Mouse (Mus musculus): ENCODE measurements around the gene Reck. TPM values are rescaled to one million over a fixed set of nuclear protein-coding genes. Genes with fewer than 3 reads are reported as not detected.

Reck gene
- total RNA-seq (2015; ENCODE audit: low replicate concordance) (1.2 and 5.4 TPM in 2 replicates), total RNA-seq (2017; ENCODE audit: low replicate concordance) (0.77 and 6.4 TPM in 2 replicates)

DNA sequence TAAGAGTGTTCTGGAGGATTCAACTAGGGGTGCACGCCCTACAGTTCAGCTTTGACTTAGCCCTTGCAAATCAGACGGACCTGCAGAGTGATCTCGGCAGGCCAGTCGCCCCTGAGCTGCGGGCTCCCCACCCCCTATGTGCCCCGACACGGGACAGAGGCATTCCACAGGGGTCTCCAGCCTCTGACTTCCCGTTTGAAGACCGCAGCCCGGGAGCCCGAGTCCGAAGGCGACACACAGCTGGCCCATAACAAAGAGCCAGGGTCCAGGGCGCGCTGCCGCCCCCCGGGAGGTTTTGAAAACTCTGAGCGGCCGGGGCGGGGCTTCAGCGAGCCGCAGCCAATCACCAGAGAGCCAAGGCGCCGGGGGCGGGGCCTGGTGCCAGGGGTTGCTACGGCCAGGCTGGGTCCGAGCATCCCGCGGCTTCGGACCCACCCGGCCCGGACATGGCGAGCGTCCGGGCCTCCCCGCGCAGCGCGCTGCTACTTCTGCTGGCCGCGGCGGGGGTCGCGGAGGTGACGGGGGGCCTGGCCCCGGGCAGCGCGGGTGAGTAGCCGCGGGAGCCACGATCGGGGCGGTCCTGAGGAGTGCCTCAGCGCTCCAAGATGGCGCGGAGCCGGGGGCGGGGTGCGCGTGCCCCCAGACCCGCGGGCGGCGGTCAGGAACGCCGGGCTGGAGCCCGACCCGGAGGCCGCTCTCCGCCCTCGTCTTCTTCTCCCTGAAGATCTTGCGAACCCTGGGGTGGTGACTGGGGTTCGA, at the start of gene Reck:
Reck (plus strand) TSS at position 371 of the 759 bp plus-strand sequence.
- ATAC-seq (replicated peaks; ENCODE audit: low FRiP score, poor library complexity, severe bottlenecking): peak; percentile 72; the same call in 1 of the 2 replicates

DNA sequence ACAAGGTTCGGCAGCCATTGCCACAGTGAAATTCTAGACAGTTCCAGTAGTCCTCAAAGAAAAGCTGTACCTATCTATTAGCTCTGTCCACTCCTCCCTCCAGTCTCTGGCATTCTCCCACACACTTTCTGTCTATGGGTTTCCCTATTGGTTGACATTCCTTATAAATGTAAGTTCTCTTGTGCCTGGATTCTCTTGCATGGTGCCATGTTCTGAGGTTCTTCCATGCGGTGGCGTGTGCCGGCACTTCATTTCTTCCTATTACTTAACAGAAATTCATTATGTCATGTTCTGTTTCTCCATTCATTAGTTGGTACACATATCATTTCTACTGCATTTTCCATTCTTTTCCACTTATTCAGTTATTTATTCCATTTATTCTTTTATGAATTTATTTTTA, 46.5 kb upstream of the Reck start:
- no peak for ATAC-seq (replicated peaks; ENCODE audit: low FRiP score, poor library complexity, severe bottlenecking)

DNA sequence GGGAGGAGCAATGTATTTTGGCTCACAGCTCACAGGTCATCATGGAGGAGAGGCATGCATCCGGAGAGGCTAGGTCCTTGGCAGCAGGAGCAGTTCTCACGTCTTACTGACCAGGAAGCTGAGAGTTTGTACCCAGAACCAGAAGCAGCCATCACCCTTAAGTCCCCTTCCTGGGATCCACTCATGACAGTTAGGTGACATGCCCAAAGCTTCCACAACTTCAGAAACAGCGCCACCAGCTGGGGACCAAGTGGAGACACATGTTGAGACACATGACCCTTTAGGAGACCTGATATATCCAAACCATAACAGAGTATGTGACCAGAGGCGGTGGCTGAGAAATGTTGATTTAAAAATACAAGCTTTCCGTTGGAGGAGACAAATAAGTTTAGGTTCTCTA, 43.3 kb upstream of the Reck start:
- no peak for ATAC-seq (replicated peaks; ENCODE audit: low FRiP score, poor library complexity, severe bottlenecking)

DNA sequence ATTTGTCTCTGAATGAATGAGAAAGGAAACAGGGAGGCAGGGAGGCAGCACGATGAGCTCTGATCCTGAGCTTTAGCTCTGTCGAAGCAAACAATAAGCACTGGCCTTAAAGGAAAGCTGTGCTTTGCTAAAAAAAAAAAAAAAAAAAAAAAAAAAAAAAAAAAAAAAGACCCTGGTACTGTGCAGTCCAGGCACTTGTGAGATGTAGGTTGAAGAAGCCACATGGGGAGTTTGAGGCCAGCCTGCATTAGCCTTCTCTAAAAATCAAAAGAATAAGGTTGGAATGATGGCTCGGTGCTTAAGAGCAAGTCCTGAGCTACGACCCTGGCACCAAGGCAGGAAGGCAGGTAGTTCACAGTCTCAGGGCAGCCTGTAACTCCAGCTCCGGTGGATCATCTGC, 41.6 kb upstream of the Reck start:
- ATAC-seq (replicated peaks; ENCODE audit: low FRiP score, poor library complexity, severe bottlenecking): no peak

DNA sequence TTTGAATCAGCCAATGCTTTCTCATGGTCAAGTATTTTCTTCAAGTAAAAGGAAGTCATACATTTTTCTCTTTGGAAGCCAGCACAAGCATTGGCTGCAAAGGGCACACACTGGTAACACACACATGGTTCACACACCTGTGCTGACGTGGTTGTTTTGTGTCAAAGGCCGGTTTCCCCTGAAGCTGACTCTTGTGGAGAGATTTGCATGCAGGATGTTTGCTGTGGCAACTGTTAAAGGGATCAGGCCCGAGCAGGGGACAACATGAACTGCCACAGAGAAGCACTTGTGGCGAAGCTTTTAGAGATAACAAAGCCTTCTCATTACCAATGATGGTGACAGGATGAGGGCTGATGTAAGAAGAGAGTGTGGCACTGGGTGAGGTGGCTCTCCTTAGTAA, 40.6 kb upstream of the Reck start:
- ATAC-seq (replicated peaks; ENCODE audit: low FRiP score, poor library complexity, severe bottlenecking): no peak

DNA sequence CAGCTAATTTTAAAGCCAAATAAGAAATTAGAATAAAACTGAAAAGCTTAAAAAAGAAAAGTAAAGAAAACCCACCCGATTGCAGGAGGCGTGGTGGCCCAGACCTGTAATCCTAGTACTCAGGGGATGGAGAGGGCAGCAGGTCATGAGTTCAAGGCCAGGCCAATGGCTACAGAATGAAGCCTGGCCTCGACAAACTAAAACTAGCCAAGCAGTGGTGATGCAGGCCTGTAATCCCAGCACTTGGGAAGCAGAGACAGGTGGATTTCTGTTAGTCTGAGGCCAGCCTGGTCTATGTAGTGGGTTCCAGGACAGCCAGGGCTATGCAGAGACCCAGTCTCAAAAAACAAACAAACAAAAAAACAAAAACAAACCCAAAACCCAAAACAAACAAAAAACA, 37.0 kb upstream of the Reck start:
- no peak for ATAC-seq (replicated peaks; ENCODE audit: low FRiP score, poor library complexity, severe bottlenecking)

DNA sequence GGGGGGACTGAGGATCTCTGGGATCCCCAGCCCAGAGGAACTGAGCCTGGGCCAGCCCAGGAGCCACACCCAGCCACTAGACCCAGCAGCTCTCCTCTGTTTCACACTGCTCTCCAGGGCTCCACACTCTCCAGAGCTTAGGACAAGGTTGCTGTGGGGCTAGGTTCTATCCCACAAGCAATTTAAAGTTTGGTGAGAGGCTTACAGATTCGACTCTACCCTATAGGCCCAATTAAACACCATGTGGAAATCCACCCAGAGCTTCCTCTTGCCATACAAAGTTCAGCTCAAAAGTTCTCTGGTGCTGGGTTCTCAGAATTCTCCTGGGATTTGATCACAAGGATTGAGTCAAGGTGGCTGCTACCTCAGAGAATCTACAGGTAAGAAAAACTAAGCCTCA, 35.2 kb upstream of the Reck start, which contains the start of gene Olfr157:
Olfr157 (minus strand) TSS at position 101 of the 400 bp plus-strand sequence.
- no peak for ATAC-seq (replicated peaks; ENCODE audit: low FRiP score, poor library complexity, severe bottlenecking)

DNA sequence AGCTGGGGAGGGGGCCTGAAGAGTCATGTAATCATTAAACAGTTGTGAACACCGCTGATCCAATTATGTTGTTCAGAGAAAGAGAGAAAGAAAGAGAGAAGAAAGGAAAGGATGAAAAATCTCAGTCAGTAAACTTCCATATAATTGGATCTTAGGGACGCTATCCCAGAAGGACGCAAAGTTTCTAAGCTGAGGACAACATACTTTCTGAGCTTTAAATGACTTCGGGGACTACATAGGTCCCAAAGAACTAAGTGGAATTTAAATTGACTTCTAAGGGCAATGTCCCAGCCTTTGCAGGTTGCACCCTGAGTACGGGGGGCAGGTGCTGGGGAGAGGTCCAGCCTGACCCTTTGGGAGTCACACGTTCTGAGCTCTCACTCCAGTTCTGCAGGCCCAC, 24.1 kb upstream of the Reck start, which contains the start of gene Olfr155:
Olfr155 (plus strand) TSS at position 301 of the 400 bp plus-strand sequence.
- no peak for ATAC-seq (replicated peaks; ENCODE audit: low FRiP score, poor library complexity, severe bottlenecking)

DNA sequence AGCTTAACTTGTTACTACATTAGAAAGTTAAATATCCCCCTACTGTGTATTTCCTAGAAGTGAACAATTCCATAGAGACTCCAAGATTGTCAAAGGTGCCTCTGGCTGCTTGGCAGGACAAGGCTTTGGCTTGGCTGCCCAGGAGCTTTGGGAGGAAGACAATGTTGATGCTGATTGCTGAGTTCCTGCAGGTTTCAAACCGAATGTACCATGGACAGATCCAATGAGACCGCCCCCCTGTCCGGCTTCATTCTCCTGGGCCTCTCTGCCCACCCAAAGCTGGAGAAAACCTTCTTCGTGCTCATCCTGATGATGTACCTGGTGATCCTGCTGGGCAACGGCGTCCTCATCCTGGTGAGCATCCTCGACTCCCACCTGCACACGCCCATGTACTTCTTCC, 21.2 kb upstream of the Reck start:
- no peak for ATAC-seq (replicated peaks; ENCODE audit: low FRiP score, poor library complexity, severe bottlenecking)

DNA sequence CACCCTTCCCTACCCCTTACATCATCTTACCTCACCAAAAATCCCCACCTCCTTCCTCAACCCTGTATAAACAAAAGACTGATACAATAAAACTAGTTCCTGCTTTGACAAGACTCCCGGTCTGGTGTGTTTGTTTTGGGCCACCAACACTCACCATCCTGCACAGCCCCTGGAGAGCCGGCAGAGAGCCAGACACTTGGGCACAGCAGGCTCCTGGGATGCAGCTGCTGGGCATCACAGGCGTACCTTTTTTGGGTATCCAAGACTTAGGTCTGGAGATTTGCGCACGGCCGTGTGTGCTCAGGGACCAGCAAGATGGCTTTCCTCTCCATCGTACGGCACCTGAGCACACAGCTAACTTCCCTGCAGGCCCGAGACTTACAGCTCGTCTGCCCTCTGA, 15.4 kb upstream of the Reck start:
- no peak for ATAC-seq (replicated peaks; ENCODE audit: low FRiP score, poor library complexity, severe bottlenecking)

DNA sequence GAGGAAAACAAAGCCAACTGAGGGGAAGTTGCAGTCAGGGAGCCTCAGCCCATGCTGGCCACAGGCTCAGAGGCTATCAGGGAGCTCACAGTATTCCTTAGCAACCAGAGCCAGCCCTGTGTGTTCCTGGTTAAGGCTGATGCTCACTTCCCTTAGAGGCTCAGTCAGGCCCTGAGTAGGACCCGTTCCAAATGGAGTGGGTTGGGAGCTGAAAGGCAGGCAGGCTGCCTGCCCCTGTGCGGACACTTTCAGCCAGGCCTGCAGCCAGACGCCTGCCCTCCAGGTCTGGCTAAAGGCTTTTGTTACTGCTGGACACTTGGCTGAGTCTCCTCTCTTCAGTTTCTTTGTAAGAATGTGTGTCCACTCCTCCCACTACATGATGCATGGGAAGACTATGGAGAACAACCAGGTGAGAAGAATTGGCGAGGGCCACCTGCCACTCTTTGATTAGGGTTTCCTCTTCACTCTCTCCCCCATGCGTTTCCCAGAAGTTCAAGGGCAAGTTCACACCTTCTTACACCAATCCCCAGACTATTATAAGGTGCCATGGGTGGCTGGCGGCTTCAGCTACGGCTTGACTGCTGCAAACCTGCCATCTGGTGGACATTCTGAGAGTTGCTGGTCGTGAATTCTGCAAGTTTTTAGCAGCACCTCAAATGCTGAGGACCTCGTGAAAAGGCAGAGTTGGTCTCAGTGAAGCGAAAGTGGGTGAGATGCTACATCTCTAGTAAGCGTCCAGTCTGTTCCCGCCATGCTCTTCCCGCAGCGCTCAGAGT, 14.4 kb upstream of the Reck start:
- 0 out of 2 replicates have a peak, but pooled peaks have one; percentile 57 for ATAC-seq (replicated peaks; ENCODE audit: low FRiP score, poor library complexity, severe bottlenecking)

DNA sequence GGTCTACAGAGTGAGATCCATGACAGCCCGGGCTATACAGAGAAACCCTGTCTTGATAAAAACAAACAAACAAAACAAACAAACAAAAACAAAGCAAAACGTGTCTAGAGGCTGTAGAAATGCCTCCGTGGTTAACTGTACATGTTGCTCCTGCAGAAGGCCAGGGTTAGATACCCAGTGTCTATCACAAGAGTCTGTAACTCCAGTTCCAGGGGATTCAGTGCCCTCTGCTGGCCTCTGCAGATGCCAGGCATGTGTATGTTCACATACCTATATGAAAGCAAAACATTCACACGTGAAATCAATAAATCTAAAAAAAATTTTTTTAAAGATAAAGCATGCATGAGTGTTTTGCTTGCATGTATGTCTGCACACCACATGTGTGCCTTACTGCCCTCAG, 12.0 kb upstream of the Reck start:
- ATAC-seq (replicated peaks; ENCODE audit: low FRiP score, poor library complexity, severe bottlenecking): no peak

DNA sequence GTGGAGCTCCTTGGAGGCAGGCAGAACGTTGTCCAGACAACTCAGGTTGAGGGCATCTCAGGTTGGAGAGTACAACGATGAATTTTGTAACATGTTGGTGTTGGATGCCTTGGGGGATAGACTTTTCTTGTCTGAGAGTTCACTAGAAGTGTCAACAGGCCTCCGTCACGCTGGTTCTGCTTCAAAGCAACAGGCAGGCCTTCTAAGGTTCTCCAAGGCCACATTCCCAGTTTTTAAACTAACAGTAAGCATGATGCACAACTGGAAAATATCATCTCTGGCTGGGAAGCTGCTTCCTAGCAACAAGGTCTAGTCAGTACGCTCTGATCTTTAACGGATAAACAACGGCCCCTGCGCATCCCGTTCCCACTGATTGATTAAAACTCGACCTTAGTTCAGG, 5.5 kb upstream of the Reck start:
- ATAC-seq (replicated peaks; ENCODE audit: low FRiP score, poor library complexity, severe bottlenecking): no peak

DNA sequence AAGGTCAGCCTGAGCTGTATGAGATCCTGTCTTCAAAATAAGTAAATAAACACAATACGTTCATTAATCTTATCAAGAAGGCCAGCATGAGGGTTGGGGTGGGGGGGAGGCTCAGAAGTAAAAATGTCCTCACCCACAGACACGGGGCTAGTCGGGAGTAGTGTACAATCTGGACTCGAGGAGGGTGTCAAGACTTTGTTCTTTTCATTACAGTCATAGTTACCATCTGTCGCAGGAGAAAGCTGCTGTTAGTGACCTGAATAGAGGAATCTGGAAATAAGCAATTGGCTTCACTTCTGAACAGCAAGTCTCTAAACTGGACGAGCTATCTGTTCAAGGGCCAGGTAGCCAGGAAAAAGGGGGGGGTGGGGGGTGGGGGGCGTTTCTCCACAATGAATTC, 829 bp upstream of the Reck start:
- no peak for ATAC-seq (replicated peaks; ENCODE audit: low FRiP score, poor library complexity, severe bottlenecking)

DNA sequence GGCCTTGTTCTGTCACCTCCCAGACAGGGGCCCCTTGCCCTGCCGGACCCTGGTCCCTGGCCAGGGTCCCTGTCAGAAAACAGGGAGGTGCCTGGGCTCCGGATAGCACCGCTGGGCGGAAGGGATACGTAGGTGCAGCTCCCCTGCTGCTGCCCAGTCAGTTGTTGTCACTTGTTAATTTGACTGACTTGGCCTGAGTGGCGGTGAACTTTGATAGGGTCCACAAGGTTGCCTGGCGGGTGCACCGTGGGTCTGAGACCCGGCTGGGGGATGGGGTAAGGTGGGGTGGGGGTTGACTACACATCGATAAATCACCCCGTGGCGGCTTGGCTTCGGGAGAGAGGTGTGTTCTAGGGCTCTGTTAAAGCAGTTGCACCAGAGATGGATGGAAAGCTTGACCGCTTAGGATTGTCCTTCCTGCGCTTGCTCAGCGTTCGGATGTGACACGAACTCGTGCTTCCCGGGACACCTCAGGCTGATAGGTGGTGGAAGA, 635 bp downstream of the Reck start:
- ATAC-seq (replicated peaks; ENCODE audit: low FRiP score, poor library complexity, severe bottlenecking): no peak

DNA sequence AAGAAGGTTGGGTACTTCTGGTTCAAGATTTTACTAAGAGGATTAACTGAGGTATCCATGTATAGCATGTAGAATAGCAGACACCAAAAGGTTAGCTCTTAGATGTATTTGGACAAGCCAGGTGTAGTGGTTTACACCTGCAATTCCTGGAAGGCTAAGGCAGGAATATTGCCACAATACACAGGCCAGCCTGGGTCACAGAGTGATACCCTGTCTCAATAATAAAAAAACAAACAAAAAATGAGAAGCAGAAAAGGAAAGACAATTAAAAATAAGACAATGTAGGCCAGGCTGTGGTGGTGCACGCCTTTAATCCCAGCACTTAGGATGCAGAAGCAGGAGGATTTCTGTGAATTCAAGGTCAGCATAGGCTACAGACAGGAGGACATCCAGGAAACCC, 1.9 kb downstream of the Reck start:
- no peak for ATAC-seq (replicated peaks; ENCODE audit: low FRiP score, poor library complexity, severe bottlenecking)

DNA sequence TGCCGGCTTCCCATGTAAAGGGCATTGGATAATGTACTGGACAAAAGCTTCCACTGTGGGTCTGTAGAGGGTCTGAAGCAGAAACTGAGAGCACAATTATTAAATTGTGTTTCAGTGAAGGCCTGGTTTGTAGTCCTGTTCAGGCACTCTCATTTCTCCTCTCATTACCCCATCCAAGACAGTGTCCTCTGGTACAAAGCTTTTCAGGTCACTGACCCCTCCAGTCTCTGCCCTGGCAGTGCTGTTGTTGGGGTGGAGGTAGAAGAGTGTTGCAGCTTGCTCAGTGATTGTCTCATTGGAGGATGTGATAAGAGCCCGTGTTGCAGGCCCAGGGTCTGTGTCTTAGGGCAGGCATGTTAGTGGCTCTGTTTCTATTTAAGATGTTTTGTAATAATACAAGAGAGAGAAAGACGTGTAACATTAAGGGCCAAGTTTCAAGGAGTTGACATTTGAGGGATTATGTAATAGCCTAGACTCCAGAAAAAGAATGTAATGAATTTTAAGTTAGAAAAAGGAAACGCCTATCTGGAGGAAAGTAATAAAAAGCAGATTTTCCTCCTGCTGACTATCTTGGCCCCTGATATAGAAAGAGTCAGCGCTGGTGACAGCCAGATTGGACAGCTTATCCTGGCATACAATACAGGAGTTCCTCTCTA, 2.9 kb downstream of the Reck start:
- no peak for ATAC-seq (replicated peaks; ENCODE audit: low FRiP score, poor library complexity, severe bottlenecking)

DNA sequence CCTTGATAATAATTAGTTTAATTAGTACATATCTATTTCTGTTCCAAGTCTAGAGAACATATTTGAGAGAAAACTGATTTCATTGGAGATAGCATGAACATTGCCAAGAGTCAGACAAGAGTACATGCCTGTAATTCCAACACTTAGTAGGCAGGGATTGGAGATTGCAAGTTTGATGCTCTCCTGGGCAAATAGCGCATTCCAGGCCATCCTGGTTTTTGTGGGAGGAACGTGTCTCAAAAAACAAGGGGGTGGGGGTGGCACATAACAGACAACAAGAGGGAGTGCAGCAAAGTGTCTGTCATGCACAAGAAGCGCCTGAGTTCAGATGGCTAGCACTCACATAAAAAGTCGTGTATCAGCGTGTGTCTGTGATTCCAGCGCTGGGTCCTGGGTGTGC, 4.2 kb downstream of the Reck start:
- no peak for ATAC-seq (replicated peaks; ENCODE audit: low FRiP score, poor library complexity, severe bottlenecking)

DNA sequence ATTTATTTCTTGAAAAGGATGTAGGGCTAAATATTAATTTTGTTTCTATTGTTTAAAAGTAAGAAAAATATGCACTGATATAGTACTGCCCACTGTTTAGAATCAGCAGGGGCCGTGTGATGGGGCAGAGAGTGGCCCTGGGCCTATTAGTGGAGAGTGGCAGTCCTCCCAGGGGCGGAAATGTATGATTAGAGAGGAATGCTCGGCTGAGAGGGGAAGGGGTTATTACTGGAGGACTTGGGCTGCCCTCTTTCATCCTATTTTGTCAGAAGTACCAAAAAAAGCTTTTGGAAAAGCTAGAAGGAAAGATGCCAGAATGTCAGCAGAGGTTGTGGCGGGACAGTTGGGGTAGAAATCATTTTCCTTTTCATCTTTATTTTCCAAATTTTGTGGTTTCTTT, 8.9 kb downstream of the Reck start:
- ATAC-seq (replicated peaks; ENCODE audit: low FRiP score, poor library complexity, severe bottlenecking): no peak

DNA sequence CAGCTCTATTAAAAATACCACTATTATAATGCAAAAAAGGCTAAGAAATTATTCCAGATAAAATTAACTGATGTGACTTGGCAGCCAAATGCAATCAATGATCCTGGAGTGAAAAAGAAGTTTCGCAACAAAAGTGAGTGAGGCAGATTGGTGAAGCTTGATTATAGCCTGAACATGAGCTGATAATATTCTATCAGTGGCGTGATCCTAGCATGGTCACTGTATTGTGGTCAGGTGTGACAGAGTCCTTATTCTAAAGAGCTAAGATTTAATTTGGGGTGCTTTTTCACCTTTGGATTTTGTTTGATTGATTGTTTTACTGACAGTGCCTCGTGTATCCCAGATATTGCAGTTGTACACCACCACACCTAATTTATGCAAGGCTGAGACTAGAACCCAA, 15.9 kb downstream of the Reck start:
- ATAC-seq (replicated peaks; ENCODE audit: low FRiP score, poor library complexity, severe bottlenecking): no peak

Data from erythroblast, adult 5-6 weeks (primary cell).